Mouse (Mus musculus) MN1 (cell line): Measurements from ENCODE around the gene Fam13a.

Experiments
- DNase-seq: peaks from one replicate; pipeline ENCODE4 v3.0.0-alpha.2; 2016; ENCODE audit warnings: low spot score

Fam13a gene

DNA sequence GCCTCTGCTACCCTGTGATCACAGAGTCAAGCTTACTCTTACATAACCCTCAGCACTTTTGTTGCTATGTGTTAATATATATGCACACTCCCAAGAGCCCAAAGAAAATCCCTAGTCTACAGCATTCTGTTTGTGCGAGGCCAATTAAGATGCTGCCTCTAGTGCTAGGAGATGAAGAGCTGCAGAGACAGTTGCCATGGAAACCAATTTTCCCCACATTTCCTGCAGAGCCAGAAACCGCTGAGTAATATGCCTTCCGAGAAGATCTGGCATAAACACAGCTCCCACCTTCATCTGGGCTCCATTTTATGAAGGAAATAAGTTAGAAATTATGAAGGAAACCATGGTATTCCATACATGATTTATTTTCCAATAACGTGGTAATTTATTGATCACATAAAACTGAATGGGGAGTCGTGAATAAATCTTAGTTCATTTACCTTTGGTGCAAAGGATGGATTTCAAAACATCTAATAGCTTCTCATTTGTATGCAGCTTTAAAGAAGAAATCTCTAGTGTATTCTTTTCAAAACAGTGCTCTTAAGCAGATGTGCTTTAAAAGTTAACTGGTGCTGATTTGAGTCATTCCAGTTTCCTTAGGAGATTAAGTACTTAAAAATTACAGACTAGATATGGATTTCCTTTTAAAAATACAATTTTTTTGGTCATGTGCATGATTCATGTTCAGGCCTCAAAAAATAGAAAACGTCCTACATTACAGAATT lies 91.0 kb downstream of the Fam13a start:
- DNase-seq, result peak; percentile 57

DNA sequence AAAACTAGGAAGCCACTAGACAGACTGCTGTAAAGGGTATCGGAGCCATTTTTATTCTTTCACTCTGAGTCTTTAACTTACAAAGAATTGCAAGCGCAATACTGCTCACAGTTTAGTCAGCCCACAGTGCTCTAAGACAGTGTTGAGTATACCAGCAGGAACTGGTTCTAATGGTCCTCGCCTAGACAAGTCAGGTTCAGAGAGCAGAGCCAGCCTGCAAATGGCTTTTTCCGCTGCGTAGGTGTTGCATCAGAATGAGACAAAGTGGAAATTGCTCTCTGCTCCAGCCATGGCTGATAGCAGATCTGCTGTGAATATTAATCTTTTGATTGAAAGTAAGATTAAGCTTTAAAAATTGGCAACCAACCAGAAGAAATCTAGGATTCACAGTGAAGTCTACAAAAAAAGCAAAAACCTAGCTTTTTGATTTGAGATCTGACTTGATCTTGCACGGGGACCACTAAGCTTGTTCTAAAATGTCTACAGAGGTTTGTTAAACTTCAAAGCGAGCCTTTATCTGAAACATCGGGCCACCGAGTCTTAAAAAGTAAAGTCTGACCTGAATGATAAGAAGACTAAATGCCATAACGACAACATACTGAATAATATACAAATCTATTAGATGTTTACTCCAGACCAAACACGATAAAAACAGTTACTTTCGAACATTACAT lies 91.7 kb downstream of the Fam13a start:
- no peak for DNase-seq

DNA sequence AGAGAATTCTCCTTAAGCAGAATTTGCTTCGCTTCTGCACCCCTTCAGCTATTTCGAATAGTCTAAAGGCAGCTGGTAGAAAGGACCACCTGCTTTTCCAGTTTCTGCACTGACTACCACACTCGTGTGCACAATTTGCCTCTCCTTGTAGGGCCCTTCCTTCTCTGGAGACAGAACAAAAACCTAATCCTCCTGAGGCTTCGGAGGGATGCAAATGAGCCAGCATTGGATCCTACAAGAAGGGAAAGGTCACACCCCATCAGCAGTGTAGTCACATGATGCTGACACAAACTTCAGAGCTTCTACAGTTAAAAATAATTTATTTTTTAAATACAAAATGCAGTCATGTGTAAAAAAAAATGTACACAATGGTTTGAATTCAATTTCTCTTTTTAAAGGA lies 93.2 kb downstream of the Fam13a start:
- DNase-seq, result no peak

DNA sequence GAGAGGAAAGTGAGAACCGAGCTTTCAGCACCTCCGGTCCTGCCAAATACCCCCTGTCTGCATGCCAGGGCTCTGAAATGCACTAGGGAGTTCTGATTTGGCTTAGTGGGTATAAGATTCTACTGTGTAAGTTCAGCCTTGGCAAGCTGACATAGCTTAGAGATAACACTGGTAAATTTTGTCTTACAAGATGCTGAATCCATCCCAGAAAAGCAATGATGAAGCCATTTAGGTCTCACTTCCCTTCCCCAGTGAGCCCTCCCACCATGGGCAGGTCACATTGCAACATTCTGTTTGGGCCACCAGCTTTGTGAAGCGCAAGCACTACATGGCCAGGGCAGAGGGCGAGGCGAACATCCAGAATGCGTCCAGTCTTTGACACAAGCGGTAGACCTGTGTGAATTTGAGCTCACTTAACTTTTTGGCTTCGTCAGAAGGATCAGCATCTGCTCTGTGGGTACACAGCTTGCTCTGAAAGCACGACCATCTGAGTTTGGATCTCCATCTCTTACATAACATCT lies 94.4 kb downstream of the Fam13a start:
- no peak for DNase-seq

DNA sequence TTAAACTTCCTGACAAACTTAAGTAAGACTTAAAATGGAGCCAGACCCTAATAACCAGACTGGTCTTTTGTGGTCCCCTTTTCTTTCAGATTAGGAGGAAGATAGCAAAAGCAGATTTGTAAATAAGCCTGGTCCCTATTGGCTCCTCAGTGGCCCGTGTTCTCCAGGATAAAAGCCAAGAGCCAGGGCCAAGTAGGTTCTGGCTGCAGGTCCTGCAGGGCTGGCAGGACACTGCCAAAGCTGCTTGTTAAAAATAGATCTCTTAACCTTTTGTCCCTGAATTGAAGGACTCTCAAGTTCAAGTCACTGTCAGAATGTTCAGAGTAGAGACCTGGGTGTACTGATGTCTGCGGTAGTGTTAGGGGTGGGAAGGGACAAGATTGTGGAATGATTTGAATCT lies 96.5 kb downstream of the Fam13a start:
- no peak for DNase-seq

DNA sequence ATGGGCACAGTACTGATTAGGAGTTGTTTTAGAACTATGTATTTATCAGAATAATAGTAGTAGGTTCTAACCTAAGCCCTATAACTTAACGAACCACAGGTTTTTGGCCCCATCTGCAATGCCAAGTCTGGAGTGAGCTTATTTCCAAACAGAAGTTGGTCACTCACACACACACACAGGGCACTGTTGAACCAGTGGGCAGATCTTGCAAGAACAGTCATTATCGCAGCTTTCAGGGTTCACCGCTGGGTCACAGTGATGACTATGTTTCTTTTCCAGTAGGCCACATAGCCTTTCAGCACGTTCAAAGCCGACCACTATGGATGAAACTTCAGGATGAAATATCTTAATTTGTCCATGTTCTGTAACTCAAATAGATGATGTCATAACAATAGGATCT lies 101.8 kb downstream of the Fam13a start:
- no peak for DNase-seq

DNA sequence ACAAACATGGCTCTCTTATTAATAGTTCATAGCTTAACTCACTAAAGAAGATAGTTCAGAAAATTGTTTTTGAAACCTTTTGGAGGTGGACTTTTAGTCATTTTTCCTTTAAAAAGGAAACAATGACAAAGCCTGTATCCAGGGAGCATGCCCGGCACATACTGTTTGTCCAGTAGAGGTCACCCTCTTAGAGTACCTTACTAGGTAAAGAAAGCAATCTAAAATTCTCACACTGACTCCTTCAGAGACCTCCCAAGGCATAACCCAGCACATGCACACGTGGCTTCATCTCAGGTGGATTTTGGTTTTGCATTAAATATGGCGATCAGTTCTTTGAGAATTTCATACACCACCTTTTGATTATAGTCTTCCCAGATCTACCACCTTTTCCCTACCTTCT lies 102.7 kb downstream of the Fam13a start:
- no peak for DNase-seq

DNA sequence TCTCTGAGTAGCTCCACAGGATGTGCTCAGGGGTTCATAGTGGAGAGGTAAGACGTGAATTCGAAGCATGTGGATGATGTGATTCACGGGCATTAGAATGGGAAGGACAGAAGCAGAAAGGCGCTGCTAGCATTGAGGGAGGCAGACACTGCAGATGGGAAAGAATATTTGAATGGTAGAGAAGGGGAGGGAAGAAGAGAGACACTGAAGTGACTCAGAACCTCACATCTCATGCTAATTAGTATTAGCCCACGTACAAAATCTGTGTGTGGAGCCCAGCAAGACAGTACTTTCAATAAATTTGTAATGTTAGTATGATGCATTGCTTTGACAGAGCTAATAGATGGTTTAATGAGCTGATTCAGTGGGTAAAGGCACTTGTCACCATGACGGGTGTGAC lies 103.6 kb downstream of the Fam13a start:
- no peak for DNase-seq

DNA sequence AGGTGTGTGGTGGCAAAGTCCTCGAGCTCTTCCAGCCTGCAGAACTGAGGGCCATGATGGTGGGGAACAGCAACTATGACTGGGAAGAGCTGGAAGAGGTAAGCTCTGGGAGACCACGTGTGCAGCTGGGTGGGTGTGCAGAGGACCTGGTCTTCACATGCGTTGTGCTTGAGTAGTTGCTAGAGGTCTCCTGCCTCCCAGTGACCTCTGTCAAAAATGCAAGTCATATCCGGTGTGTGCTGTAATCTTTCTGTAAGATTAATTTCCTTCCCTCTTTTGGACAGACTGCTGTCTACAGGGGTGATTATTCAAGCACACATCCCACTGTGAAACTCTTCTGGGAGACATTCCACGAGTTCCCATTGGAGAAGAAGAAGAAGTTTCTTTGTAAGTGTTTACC lies 107.9 kb downstream of the Fam13a start:
- no peak for DNase-seq

DNA sequence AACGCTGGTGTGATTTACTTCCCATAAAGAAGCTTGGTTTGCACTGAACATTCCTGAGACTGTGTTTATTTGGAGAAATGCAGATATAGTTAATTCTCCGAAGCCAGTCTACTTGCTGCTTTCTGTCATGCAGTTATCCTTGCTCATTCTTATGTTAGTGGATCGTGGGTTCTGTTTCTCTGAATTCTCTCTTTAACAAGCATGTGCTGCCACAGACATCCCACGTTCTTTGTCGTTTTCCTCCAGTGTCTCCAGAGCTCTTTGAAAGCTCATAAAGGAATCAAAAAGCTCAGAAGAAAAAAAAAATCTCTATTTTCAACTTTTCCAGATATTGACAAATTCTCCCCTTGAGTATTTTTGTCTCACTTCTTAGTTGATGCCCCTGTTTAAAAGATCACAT lies 110.4 kb downstream of the Fam13a start:
- no peak for DNase-seq

DNA sequence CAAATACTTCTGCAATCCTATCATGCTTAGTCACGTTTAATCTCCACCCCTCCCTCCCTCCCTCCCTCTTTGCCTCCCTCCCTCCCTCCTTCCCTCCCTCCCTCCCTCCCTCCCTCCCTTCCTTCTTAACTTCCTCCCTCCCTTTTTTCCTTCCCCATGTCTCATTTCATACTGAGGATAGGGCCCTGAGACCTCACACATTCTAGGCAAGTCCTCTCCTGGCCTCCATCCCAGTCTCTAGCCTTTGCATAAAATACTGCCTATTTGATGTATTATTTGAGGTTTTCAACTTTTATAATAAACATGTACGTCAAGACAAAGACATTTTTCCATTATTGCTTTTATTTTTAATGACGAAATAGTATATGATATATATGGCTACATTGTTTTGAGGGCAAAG lies 110.8 kb downstream of the Fam13a start:
- DNase-seq, result no peak

DNA sequence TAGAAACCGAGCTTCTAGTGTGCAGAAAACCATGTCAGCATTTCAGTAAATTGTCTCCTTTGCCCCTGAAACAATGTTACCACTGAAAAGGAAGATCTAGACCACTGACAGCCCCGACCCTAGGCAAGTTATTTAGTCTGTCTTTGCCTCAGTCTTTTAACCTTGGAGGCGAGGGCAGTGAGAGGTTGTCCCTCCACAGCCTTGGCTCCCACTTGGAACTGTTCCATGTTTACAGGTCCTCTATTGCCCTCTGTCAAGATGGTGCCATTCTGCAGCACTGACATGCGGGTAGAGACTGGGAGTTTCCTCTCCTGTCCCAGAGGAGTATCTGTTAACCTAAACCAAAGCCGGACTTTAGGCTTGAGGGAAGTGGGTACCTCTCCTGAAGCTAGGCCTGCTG lies 111.5 kb downstream of the Fam13a start:
- no peak for DNase-seq

DNA sequence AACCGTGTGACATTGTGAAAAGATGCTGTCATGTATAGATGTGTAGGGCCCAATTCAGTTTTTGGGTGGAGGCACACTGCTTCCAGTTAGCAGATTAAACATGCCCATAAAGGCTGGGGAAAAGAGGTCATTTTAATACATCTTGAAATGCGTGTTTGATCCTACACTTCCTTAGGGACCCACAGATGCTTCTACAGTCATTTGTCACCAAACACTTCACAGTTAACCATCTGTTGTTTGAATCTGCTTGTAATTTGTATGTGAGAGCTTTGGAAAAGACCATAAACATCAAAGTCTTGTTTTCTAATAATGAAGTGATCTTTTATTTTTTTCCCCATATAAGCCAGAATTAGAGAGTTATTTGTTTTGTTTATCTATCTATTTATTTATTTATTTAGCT lies 116.6 kb downstream of the Fam13a start:
- DNase-seq, result no peak

DNA sequence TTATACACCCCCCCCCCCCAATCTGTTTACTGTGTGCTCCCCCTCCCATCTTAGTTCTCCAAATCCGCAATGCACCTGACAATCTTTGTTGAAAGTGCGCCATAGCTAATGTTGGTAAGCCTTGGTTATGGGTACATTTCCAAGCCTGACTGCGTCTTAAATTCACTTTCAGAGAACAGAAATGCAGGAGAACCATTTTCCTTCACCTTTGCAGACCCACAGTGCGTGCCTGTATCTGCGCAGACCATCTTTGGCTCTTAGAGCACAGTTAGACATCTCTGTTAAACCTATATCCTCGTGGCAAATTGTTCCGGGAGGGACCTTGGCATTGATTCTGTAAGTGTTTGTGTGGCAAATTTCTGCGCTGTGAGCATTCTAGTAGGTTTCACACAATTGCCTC lies 117.0 kb downstream of the Fam13a start:
- no peak for DNase-seq

DNA sequence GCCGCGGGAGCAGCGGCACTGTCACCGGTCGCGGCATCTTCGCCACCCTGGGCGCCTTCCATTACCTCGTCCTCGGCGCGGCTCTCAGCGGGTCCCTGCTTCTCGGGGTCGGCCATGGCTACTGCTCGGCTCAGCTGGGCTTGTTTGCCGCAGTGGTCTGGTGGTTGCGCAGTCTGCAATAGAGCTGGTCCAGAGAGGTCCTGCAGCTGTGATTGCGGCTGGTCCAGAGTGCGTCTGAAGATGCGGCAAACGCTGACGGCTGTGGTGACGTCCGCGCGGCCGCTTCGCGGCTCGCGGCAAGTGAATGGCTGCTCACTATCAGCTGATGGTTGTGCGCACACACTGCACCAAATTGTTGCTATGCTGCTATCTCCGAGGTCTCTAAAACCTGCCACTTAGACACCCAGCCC lies 117.5 kb downstream of the Fam13a start, which contains the start of gene Nap1l5:
TSS of gene Nap1l5 (minus strand) at position 225 of the 410 bp plus-strand sequence.
- DNase-seq, result peak; percentile 7

DNA sequence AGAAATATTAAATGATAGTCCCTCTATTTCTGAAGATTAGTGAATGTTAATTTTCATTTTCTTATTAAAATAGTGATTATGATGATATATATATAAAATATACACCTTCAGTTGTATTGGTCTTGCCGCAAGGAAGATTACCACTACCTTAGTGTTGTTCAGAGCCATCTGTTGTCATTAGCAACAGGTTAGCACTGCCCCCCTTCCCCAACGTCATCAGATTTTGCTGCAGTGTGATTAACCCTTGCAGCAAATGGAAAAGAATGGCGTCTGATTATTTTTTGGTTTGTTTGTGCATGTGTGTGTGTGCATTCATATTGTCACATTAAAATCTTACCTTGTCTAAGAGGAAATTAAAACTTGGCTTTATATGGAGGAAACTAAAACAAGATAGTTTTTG lies 119.8 kb downstream of the Fam13a start:
- DNase-seq, result no peak

DNA sequence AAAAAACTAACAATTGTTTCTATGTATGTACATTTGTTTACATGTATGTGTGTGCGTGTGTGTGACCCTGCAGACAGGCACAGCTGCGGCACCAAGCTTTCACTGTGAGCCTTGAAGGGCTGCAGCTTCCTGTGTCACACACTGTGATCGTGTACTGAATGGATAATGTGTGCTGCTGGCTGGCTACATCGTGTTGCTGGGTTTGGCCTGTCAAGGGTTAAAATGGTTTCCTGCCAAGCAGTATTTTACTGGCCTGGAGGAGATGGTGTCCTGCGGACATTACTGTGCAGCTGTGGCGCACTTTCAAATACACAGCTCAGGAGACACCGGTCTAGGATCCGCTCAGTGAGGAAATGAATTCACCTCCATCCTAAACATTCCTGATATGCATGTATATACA lies 121.2 kb downstream of the Fam13a start:
- DNase-seq, result no peak

DNA sequence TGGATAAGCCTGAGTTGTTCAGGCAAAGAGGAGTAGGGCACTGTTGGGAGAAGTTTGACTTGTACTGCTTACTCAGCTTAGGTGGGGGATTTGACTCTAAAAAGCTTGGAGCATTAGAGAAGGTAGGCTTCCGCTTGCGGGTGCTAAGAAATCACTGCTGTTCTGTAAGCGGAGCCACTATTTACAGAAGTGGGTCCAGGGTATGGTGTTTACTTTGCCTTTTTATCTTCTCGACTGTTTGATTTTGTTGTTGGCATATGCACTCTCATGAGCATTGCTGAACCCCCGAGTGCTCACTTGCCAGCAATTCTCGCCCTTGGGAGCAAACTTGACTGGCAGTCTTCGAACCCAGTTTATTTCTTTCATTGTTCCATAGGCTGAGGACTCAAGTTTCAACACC lies 123.8 kb downstream of the Fam13a start:
- DNase-seq, result no peak

DNA sequence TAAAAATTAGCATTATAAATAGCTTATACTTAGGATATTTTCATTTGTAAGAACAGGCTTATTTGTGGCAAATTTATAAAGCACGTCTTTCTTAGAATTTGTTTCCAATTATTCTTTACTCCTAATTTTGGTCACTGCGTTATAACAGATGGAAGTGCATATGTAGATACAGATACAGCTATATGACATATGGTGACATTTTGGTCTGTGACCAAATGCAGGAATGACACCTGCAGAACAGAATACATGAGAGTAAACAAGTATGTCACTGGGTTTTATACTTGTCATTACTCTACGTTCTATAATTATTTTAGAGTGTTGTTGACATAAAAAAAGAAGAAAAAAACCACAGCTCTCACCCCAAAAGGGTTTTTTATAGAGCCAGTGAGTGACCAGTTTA lies 125.3 kb downstream of the Fam13a start:
- no peak for DNase-seq

DNA sequence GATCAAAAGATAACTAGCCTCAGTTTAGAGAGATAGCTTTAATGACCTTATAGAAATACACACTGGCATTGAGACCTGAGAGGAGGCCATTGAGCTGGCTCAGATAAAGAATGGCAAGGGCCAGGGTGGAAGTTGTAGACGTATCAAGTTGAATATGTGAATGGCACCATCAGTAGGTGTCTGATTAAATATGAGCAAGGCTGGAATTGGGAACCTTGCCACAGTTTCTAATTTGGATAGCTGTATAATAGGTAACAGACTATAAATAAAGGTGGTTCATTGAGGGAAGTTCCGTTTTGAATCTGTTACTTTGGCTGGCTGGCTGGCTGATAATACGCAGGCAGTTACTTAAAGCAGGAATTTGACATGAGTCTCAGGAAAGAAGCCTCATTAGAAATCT lies 127.7 kb downstream of the Fam13a start:
- DNase-seq, result no peak

DNA sequence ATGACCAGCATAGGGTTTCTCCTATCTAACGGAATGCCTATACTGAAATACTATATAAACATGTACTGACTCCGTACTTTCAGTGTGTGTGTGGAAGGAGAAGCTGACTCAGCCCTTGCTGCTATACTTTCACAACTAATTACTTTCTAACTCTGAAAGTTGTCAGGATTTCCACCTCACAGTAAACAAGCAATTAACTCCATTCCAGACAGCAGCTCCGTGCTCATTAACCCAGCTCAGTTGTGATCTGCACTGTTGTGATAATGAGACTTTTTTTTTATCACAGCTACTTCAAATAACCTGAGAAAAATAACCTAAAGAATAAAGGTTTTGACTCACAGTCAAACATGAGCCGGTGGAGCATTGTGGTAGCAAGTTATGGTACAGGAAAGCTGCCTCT lies 129.4 kb downstream of the Fam13a start:
- no peak for DNase-seq

DNA sequence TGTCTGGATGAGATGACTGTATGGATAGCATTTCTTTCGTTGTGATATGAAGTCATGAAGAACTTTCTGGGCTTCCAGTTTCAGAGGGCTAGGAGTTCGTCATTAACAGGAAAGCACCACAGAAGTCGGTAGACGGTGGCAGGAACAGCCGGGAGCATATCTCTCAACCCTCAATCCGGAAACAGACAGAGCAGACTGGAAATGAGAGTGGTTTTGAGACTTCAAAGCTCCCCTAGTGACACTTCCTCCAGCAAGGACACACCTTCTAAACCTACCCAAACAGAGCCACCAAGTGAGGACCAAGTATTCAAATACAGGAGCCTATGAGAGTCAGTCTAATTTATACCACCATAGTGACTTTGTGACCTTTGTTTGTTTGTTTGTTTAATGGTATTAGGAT lies 131.0 kb downstream of the Fam13a start:
- DNase-seq, result no peak

DNA sequence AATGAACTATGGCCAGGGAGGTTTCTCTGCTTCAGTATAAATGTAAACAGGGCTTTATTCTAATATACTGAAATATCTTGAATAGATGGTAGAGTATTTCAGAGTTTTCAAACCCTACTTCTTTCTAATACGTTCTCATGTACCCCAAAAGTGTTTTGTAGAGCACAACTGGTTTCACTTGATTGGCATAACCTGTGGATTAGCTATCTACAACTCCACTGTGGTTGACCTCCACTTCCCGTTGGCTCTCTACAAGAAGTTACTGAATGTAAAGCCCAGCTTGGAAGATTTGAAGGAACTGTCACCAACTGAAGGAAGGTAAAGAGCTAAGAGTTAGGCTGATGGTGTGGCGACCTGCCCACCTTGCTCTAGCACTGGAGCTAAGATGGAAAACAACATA lies 134.4 kb downstream of the Fam13a start:
- no peak for DNase-seq

DNA sequence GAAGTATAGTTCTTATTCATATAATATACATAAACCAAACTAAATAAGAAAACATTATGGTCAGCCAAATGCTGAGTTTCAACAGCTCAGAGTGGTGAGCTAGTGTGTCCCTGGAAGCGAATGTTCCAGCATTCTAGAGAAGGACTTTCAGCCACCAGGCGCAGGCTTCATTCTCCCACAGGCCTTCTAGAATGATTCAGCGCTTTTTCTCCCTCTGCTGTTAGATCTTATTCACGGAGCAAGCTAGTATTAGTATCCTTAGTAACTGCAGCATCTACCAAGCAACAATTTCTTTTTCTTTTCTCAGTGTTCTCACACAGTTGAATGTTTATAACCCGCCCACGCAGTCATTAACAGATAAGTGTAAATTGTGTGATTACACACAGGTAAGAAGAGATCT lies 142.1 kb downstream of the Fam13a start:
- peak; percentile 10 for DNase-seq
